Mouse (Mus musculus) liver, postnatal 0 days (tissue): ENCODE data around the gene Hist3h2ba. TPM values are rescaled to one million over a fixed set of nuclear protein-coding genes. Genes with fewer than 3 reads are reported as not detected.

Source experiments
- ATAC-seq: fragments of 200-750 bp; cut with Nextera tagmentation; 2 replicates; pipeline ENCODE4 v1.8.0; 2017; ENCODE audit warnings: mild to moderate bottlenecking, moderate library complexity
- DNase-seq: peaks from one replicate; pipeline ENCODE4 v3.0.0-alpha.2; 2016
- H3K27ac ChIP-seq: fragments of 300-500 bp; sonication (generic); 2 replicates; pipeline ENCODE4 v1.5.1; 2014; ENCODE audit warnings: antibody characterized with exemption, moderate library complexity, mild to moderate bottlenecking, low read depth
- H3K27me3 ChIP-seq: fragments of 300-500 bp; sonication (generic); 2 replicates; pipeline ENCODE4 v1.6.1; 2014; ENCODE audit warnings: low read length, control low read depth, mixed read lengths; ENCODE audit not compliant: insufficient read depth
- H3K36me3 ChIP-seq: fragments of 300-500 bp; sonication (generic); replicated peaks from 2 replicates; pipeline ENCODE4 v1.6.1; 2014; ENCODE audit warnings: mild to moderate bottlenecking, control low read depth, low read length, moderate library complexity, mixed read lengths; ENCODE audit not compliant: insufficient read depth
- H3K4me1 ChIP-seq: fragments of 300-500 bp; sonication (generic); 2 replicates; pipeline ENCODE4 v1.6.1; 2014; ENCODE audit warnings: antibody characterized with exemption, mild to moderate bottlenecking, control low read depth; ENCODE audit not compliant: insufficient read depth
- H3K4me2 ChIP-seq: fragments of 300-500 bp; sonication (generic); 2 replicates; pipeline ENCODE4 v1.6.1; 2014; ENCODE audit warnings: low read depth, mild to moderate bottlenecking, low read length, moderate library complexity, mixed read lengths
- H3K4me3 ChIP-seq: fragments of 300-500 bp; sonication (generic); 2 replicates; pipeline ENCODE4 v1.5.1; 2014; ENCODE audit warnings: low read depth, low read length
- H3K9ac ChIP-seq: fragments of 300-500 bp; sonication (generic); replicated peaks from 2 replicates; pipeline ENCODE4 v1.6.1; 2014; ENCODE audit warnings: mild to moderate bottlenecking, moderate library complexity
- H3K9me3 ChIP-seq: fragments of 300-500 bp; sonication (generic); 2 replicates; pipeline ENCODE4 v1.6.1; 2016; ENCODE audit warnings: mild to moderate bottlenecking, control low read depth, low read length, mixed read lengths
- CTCF ChIP-seq: sonication (generic); IDR thresholded peaks from 2 replicates; pipeline ENCODE4 v1.5.1; 2016; ENCODE audit warnings: antibody characterized with exemption, low read depth
- EP300 ChIP-seq: IDR thresholded peaks from 2 replicates; pipeline ENCODE4 v1.6.1; 2016; ENCODE audit warnings: antibody characterized with exemption, low read depth, mild to moderate bottlenecking
- WGBS: fragments of 180-500 bp; shearing (Covaris S2); extraction: QIAGEN DNeasy Blood & Tissue Kit; methylation state at CpG from one replicate; pipeline ENCODE4 v1.1.7; 2014; ENCODE audit not compliant: insufficient replicate concordance; 5-methylcytosine and 5-hydroxymethylcytosine counted together
- microRNA-seq: library from miRNA; unstranded; fragments of <30 nt; microRNA quantifications from one replicate; pipeline ENCODE4, GENCODE M21; 2016
- polyA plus RNA-seq: library from polyadenylated mRNA; unstranded; fragments of >200 nt; fragmentation: Nextera tagmentation; extraction: Ambion mirVana; gene quantifications from 2 replicates; pipeline ENCODE4 v1.2.1, GENCODE M21; 2015

Hist3h2ba gene
- polyA plus RNA-seq, 1 experiment from 2014 or later = 4.9 TPM

DNA sequence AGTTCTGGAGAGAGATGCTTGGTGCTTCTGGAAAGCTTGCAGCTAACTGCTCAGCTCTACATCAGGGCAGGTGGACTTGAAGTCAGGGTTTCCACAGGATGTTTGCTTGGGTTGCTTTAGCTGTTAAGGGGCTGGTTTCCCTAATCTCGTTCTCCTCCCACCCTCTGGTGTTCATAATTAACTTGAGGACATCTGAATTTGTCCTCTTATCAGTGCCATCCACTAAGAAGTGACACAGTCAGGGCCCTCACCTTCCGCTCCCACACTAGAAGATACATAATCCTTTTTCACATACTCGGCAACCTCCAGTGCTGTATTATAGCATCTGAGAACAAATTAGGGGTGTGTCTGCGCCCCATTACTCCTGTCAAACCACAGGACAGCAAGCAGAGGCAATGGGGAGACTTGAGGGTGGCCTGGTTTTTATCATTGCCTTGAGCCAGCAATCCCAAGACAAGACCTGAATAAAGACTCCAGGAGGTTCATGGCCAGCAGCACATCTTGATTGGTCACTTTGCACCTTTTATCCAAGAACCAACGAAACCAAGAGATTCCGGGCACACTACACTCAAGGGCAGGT is 44.5 kb downstream of the Hist3h2ba start:
- Histone ChIP-seq H3K9me3 (no peaks in the 10 kb centered on the region), H3K4me2 (no peak overlapping the region), H3K4me3 (no peak overlapping the region), H3K4me1 (peaks cover 19% of the 10 kb centered on the region), H3K27ac (no peak overlapping the region), H3K36me3 (peaks cover 30% of the 10 kb centered on the region), H3K27me3 (peaks cover 2% of the 10 kb centered on the region; the same call in 1 of the 2 replicates), H3K9ac (no peak overlapping the region)
- TF ChIP-seq CTCF = no peak
- no peak for TF ChIP-seq EP300
- DNase-seq = no peak
- 53% methylated on average over 6 of the region's 6 CpGs for WGBS
- ATAC-seq = no peak

- H3K27me3 ChIP-seq = peaks cover 2% of the 10 kb centered on the region; the same call in 1 of the 2 replicates
- H3K4me1 ChIP-seq = peaks cover 19% of the 10 kb centered on the region
- TF ChIP-seq EP300 (no peak), CTCF (peak; percentile 38)
- H3K9ac ChIP-seq = peak overlapping the region; percentile 41; the same call in 1 of the 2 replicates
- peak overlapping the region; percentile 40 for H3K4me3 ChIP-seq
- peak; percentile 76 for DNase-seq
- H3K4me2 ChIP-seq = peak overlapping the region; percentile 66
- no peak overlapping the region for H3K27ac ChIP-seq
- no peaks in the 10 kb centered on the region for H3K9me3 ChIP-seq
- WGBS = 2% methylated on average over 35 of the region's 35 CpGs
- peak; percentile 59 for ATAC-seq
- peaks cover 18% of the 10 kb centered on the region for H3K36me3 ChIP-seq
Measured at GRCm38 (mm10) chr11:58994337-58994826, 45.7 kb downstream of the Hist3h2ba start.

GRCm38 (mm10) chr11:58995061-58995806 is 46.5 kb downstream of the Hist3h2ba start:
- Histone ChIP-seq H3K4me2 (0 out of 2 replicates have a peak overlapping the region, but pooled peaks have one; percentile 26), H3K4me3 (no peak overlapping the region), H3K9ac (no peak overlapping the region), H3K27ac (no peak overlapping the region), H3K36me3 (peaks cover 10% of the 10 kb centered on the region), H3K27me3 (peaks cover 2% of the 10 kb centered on the region; the same call in 1 of the 2 replicates), H3K4me1 (peaks cover 19% of the 10 kb centered on the region), H3K9me3 (no peaks in the 10 kb centered on the region)
- DNase-seq (no peak), ATAC-seq (no peak)
- WGBS = 61% methylated on average over 9 of the region's 9 CpGs
- TF ChIP-seq EP300 = no peak
- no peak for TF ChIP-seq CTCF

- 16% methylated on average over 12 of the region's 12 CpGs for WGBS
- Histone ChIP-seq H3K36me3 (peaks cover 3% of the 10 kb centered on the region; the same call in 1 of the 2 replicates), H3K9me3 (no peaks in the 10 kb centered on the region), H3K27ac (no peak overlapping the region), H3K4me1 (peaks cover 19% of the 10 kb centered on the region), H3K4me2 (peak overlapping the region; percentile 26; the same call in 1 of the 2 replicates), H3K27me3 (peaks cover 2% of the 10 kb centered on the region; the same call in 1 of the 2 replicates), H3K9ac (no peak overlapping the region), H3K4me3 (no peak overlapping the region)
- TF ChIP-seq CTCF (peak; percentile 43), EP300 (no peak)
- no peak for ATAC-seq
- no peak for DNase-seq
Measured at GRCm38 (mm10) chr11:58995807-58996370, 47.2 kb downstream of the Hist3h2ba start.

DNA sequence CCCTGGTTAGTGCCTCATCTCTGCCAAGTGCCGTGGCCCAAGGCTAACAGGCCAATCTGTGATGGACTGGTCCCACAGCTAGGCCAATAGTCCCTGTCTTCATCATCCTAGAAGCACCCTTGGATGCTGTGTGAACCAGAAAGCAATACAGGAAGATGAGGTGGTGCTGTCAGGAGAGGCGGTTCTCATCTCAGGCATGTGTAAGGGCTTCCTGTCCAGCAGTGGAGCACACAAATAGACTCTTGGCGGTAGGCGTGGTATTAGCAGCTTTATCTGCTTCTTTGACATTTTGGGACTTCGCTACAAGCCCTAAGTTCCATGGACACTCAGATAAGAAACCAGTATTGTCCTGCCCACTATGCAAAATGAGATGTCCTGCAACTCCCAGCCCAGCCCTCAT is 48.8 kb downstream of the Hist3h2ba start:
- no peaks in the 10 kb centered on the region for H3K36me3 ChIP-seq
- WGBS = 60% methylated on average over 5 of the region's 5 CpGs
- H3K4me3 ChIP-seq = no peak overlapping the region
- DNase-seq (no peak), ATAC-seq (no peak)
- H3K9me3 ChIP-seq = no peaks in the 10 kb centered on the region
- H3K27ac ChIP-seq = no peak overlapping the region
- H3K27me3 ChIP-seq = peaks cover 2% of the 10 kb centered on the region; the same call in 1 of the 2 replicates
- TF ChIP-seq EP300 (no peak), CTCF (no peak)
- peaks cover 19% of the 10 kb centered on the region for H3K4me1 ChIP-seq
- no peak overlapping the region for H3K4me2 ChIP-seq
- H3K9ac ChIP-seq = no peak overlapping the region

Small RNA genes lying within 50 kb of the gene (microRNA-seq; reads per million reads assigned to microRNA genes)
- not detected for gene Gm44313

Other genes starting within 250 kb of the Hist3h2ba start
- not detected in 2 replicates for gene Olfr319, start 249.8 kb upstream of the Hist3h2ba start, polyA plus RNA-seq
- not detected in 2 replicates for gene Olfr318, start 224.9 kb upstream of the Hist3h2ba start, polyA plus RNA-seq
- not detected in 2 replicates for gene Olfr317, start 209.7 kb upstream of the Hist3h2ba start, polyA plus RNA-seq
- not detected in 2 replicates for gene Olfr316, start 196.2 kb upstream of the Hist3h2ba start, polyA plus RNA-seq
- gene Olfr315, start 175.7 kb upstream of the Hist3h2ba start, polyA plus RNA-seq = not detected in 2 replicates
- gene Olfr314, start 166.0 kb upstream of the Hist3h2ba start, polyA plus RNA-seq = not detected in 2 replicates
- 0.25 TPM in 1 of 2 replicates, not detected in the other for gene Fam183b, start 147.0 kb upstream of the Hist3h2ba start, polyA plus RNA-seq
- not detected in 2 replicates for gene Olfr313, start 133.9 kb upstream of the Hist3h2ba start, polyA plus RNA-seq
- not detected in 2 replicates for gene Olfr312, start 119.7 kb upstream of the Hist3h2ba start, polyA plus RNA-seq
- not detected in 2 replicates for gene Olfr311, start 109.7 kb upstream of the Hist3h2ba start, polyA plus RNA-seq
- gene Gm12258, start 101.8 kb upstream of the Hist3h2ba start, polyA plus RNA-seq = 0.85 and 1.3 TPM in 2 replicates
- 0.94 and 1.6 TPM in 2 replicates for gene 2810021J22Rik, start 81.7 kb upstream of the Hist3h2ba start, polyA plus RNA-seq
- 2.8 and 3.1 TPM in 2 replicates for gene Zfp39, start 44.7 kb upstream of the Hist3h2ba start, polyA plus RNA-seq
- gene Btnl10, start 31.0 kb upstream of the Hist3h2ba start, polyA plus RNA-seq = 7.9 and 9.9 TPM in 2 replicates
- 85.3 and 96.0 TPM in 2 replicates for gene Rnf187, start 10.0 kb upstream of the Hist3h2ba start, polyA plus RNA-seq
- gene Hist3h2a, start 5.8 kb downstream of the Hist3h2ba start, polyA plus RNA-seq = 14.3 and 14.8 TPM in 2 replicates
- 0.11 and 0.15 TPM in 2 replicates for gene Trim17, start 5.8 kb downstream of the Hist3h2ba start, polyA plus RNA-seq
- gene Trim11, start 29.2 kb downstream of the Hist3h2ba start, polyA plus RNA-seq = 8.8 and 8.9 TPM in 2 replicates
- 0.31 and 0.49 TPM in 2 replicates for gene Obscn, start 187.5 kb downstream of the Hist3h2ba start, polyA plus RNA-seq
- gene Iba57, start 214.8 kb downstream of the Hist3h2ba start, polyA plus RNA-seq = 6.3 and 7.1 TPM in 2 replicates
- gene Gjc2, start 234.3 kb downstream of the Hist3h2ba start, polyA plus RNA-seq = 0.29 and 0.37 TPM in 2 replicates
- 59.5 and 64.4 TPM in 2 replicates for gene Guk1, start 243.3 kb downstream of the Hist3h2ba start, polyA plus RNA-seq